Mouse (Mus musculus) myocyte (in vitro differentiated cells): ENCODE data around the gene Zfp511.

Source experiments
- E2F4 ChIP-seq: IDR thresholded peaks from one replicate; pipeline ENCODE4 v1.6.1; 2011; ENCODE audit warnings: mild to moderate bottlenecking, control low read depth, moderate library complexity; ENCODE audit not compliant: insufficient read depth
- MAX ChIP-seq: IDR thresholded peaks from one replicate; pipeline ENCODE4 v1.6.1; 2011; ENCODE audit warnings: low read depth, mild to moderate bottlenecking, control low read depth
- POLR2A ChIP-seq: IDR thresholded peaks from one replicate; pipeline ENCODE4 v1.6.1; 2011; ENCODE audit warnings: low read depth, mild to moderate bottlenecking, control low read depth, moderate library complexity; ENCODE audit not compliant: insufficient read length
- POLR2AphosphoS2 ChIP-seq: IDR thresholded peaks from one replicate; pipeline ENCODE4 v1.6.1; 2011; ENCODE audit warnings: low read depth, control low read depth; ENCODE audit not compliant: insufficient read length
- USF1 ChIP-seq: IDR thresholded peaks from one replicate; pipeline ENCODE4 v1.6.1; 2011; ENCODE audit warnings: low read depth, mild to moderate bottlenecking, control low read depth, moderate library complexity

- TF ChIP-seq POLR2AphosphoS2: no peak
- TF ChIP-seq E2F4: no peak
- TF ChIP-seq POLR2A: no peak
- no peak for TF ChIP-seq USF1
- no peak for TF ChIP-seq MAX
Observed at GRCm38 (mm10) chr7:140032366-140032765, 3.8 kb upstream of the Zfp511 start.
